Mouse (Mus musculus): ENCODE measurements around the gene Iqcf3.
A peak's percentile ranks its signal among the peaks of the same experiment; 100 is the strongest.
"Not testable (repeated sequence)": the region's sequence is repeated elsewhere in the genome, so short reads cannot be mapped to it uniquely, and the experiment has no call there.

Iqcf3 gene

GRCm38 (mm10) chr9:106501846-106502245 lies 59.6 kb downstream of the Iqcf3 start:
- DNase-seq: no peak

GRCm38 (mm10) chr9:106499667-106500066 lies 61.8 kb downstream of the Iqcf3 start, which contains the start of gene Iqcf1:
Gene Iqcf1, plus strand, starts transcription at chr9:106499967.
- DNase-seq: no peak

DNA sequence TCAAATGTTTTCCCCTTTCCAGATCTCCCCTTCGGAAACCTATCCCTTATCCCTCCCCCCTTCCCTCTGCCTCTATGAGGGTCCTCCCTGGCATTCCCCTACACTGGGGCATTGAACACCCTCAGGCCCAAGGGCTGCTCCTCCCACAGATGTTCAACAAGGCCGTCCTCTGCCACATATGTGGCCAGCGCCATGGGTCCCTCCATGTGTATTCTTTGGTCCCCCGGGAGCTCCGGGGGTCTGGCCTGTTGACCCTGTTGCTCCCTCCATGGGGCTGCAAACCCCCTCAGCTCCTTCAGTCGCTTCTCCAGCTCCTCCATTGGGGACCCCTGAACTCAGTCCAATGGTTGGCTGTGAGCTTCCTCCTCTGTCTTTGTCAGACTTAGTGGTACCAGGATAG lies 73.8 kb downstream of the Iqcf3 start:
- DNase-seq: not testable (repeated sequence)

GRCm38 (mm10) chr9:106485076-106485475 lies 76.4 kb downstream of the Iqcf3 start:
- no peak for DNase-seq

DNA sequence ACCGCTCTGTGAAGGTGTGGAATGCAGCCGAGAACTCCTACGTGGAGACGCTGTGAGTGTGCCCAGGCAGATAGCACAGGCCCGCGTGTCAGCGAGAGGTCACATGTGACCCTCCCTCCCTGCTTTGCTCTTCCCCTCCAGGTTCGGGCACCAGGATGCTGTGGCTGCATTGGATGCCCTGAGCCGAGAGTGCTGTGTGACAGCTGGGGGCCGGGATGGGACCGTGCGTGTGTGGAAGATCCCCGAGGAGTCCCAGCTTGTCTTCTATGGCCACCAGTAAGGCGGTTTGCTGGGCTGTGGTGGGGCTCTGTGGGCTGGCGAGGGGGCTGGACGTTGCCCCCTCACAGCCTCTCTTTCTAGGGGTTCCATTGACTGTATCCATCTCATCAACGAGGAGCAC lies 77.8 kb downstream of the Iqcf3 start:
- DNase-seq: no peak

- no peak for DNase-seq
Measured at GRCm38 (mm10) chr9:106483136-106483535, 78.3 kb downstream of the Iqcf3 start.

DNA sequence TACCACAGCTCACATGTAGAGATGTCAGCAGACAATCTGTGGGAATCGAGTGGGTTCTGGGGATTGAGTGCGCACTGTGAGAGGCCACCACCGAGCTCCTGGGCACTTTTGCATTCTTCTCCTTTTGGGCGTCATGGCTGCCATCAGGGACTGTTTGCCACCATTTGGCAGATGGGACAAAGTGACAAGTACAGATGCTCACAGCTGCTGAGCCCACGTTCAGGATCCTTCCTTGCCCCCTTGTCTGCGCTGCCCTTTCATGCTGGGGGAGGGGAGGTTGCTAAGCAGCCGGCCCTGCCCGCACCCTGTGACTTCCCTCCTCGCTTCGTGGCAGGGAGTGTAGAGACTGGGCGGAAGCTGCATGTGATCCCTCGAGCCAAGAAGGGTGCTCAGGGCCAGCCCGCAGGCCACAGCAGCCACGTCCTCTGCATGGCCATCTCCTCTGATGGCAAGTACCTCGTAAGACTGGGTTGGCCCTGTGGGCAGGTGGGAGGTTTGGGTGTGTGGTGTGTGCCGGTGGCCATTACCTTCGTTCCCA lies 78.8 kb downstream of the Iqcf3 start:
- DNase-seq: no peak

DNA sequence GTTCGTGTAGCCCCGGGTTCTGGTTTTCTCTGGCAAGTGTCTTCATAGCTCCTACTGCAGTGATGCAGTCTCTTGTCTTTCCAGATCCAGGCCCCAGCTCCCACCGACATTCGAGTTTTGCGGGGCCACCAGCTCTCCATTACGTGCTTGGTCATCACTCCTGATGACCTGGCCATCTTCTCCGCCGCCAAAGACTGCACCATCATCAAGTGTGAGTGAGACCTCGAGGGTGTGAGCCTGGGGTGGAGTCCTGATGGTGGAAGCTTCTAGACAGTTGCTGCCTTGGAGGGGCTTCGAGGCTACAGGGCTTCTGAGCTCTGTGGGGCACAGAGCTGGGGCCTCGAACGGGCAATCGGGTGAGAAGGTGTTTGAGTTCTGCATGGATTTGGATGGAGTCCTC lies 79.8 kb downstream of the Iqcf3 start:
- no peak for DNase-seq

- no peak for DNase-seq
Measured at GRCm38 (mm10) chr9:106481075-106481474, 80.4 kb downstream of the Iqcf3 start.

DNA sequence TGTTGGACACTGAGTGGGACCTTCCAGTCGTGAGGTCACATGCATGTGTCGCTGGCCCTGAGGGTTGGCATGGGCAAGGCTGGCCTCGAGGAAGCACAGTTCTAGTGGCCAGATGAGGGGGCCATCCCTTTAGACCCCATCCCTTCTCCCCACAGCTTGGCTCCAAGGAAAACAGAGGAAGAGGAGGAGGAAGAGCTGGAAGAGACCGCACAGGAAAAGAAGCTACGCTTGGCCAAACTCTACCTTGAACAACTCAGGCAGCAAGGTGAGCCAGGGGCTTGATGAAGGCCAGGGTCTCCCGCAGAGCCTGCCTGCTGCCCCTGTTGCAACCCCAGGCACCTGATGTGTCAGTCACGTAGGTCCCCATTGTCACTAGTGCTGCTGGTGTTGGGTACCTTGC lies 80.9 kb downstream of the Iqcf3 start:
- DNase-seq: no peak

- DNase-seq: peak; percentile 7
Measured at GRCm38 (mm10) chr9:106478101-106478500, 83.3 kb downstream of the Iqcf3 start.

DNA sequence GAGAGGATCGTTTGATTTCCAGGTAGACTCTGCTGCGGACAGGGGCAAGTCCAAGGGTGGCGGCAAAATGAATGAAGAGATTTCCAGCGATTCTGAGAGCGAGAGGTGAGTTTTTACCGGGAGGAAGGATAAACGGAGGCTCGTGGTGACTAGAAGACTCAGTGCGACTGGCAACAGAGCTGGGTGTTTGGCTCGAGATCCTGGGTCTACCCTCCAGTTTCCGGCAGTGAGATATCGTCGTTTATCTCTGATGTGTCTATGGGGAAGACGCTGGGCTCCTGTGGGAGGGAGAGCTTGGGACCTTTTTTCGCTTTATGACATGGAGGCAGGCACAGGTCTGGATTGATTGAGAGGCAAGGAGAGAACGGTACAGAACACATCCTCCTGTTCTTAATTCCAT lies 83.8 kb downstream of the Iqcf3 start:
- DNase-seq: no peak

GRCm38 (mm10) chr9:106476924-106477484 lies 84.4 kb downstream of the Iqcf3 start, which contains the start of gene Parp3:
Gene Parp3, minus strand, starts transcription at chr9:106476949.
- DNase-seq: peak; percentile 99

DNA sequence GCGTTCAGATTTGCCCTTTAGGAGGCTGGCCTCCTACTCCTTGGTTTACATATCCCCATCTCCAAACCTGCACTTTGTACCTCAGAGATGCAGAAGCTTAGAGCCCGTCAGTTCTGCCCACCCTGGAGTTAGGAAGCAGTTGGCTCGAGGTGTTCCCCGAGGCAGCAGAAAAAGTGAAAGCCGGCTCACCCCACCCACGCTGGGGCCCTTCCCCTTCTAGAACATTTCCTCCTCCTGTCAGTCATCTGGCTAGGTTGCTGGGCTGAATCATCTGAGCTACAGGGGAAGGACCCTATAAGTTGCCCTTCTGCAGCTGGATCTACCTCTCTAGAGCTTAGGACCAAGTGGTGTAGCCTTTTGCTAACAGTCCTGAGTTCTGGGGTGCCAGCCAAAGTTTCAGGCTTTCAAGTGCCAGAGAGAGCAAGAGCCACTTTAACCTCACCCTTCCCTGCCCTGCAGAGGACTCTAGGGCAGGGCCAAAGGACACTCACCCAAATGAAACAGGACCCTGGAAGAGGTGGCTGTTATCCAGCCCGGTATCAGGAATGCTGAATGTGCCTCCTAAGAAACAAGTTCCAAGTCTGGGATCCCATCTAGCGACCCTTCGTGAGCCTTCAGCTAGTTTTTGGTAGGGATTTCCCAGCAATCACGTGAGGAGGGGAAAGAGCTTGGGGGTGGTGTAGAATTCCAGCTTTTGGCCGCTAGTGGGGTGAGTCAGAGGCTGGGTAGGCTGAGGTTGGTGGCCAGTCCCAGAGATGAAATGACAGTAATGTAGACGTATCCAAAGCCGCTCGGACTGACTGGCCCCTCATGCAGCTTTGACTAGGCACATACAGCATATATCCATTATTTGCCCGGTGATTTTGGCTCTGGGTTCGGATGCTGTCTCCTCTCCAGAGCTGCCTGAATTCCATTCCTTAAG lies 85.2 kb downstream of the Iqcf3 start:
- peak; percentile 52 for DNase-seq

DNA sequence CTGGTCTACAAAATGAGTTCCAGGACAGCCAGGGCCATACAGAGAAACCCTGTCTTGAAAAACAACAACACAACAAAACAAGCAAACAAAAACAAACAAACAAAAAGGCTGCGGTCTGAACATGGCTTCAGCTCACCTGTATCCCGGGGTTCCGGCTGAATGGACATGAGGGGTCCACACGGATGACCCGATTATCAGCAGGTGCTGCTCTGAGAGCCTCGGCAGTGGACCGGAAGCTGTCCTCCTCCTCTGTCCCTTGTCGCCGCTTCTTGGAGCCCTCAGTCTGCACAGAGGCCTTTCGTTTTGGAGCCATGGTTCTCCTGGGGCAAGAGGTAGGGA lies 85.8 kb downstream of the Iqcf3 start, which contains the start of gene Rrp9:
Gene Rrp9, plus strand, starts transcription at position 301 of the 339 bp plus-strand sequence.
- DNase-seq: no peak

- DNase-seq: peak; percentile 40
Measured at GRCm38 (mm10) chr9:106475046-106475445, 86.4 kb downstream of the Iqcf3 start.

- DNase-seq: peak; percentile 79
Measured at GRCm38 (mm10) chr9:106474456-106474855, 87.0 kb downstream of the Iqcf3 start.

- DNase-seq: peak; percentile 38
Measured at GRCm38 (mm10) chr9:106473753-106474105, 87.7 kb downstream of the Iqcf3 start.

GRCm38 (mm10) chr9:106473081-106473752 lies 88.2 kb downstream of the Iqcf3 start:
- peak; percentile 39 for DNase-seq

- DNase-seq: peak; percentile 29
Measured at GRCm38 (mm10) chr9:106472321-106472720, 89.1 kb downstream of the Iqcf3 start.

- peak; percentile 28 for DNase-seq
Measured at GRCm38 (mm10) chr9:106471892-106472291, 89.5 kb downstream of the Iqcf3 start.

DNA sequence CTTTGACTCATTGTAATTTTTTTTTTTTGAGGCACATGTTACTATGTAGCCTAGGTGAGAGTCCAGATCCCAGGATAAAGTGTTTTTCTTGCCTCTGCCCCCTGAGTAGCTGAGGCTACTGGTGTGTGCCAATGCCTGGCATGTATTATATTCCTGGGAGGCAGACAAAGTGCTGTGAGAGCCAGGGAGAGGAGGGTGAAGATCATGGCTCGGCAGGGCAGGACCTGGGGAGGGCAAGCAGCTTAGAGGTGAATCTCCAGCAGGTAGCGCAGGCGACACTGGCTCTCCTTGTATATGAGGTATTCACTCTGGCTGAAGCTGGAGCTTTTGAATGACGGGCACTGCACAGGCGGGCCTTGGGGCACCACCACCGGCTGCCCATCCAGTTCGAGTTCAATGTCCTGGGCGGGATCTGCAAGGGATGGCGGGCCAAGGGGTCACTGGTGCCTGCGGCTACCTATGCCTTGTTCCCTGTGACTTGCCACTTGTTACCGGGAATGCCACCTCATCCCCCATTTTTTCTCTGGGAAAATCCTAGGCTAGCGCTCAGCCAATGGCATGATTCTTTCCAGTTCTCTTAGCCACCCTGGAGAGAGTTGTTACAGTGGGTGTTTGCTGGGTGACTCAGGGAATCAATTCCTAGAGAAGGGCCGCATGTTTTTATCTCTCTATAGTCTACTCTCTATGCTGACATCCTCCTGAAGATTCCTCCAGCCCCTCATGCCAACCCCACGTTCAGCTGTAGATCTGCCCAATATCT lies 90.3 kb downstream of the Iqcf3 start:
- DNase-seq: peak; percentile 19

DNA sequence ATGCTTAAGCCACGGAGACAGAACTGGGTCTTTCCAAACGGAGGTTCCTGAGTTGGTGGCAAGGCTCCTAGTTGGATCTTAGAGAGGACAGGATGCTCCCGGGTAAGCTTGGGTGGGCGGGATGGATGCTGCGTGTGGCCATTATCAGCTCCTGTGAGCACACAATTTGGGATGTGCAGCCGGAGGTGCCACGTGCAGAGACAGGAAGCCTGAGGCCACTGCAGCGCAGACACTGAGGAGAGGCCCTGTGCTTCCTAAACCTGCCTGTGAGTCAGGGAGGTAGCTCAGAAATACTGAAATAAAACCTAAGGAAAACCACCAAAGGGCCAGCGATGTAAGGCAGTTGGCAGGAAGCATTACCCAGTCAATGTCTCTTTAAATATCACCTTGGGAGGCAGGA lies 91.7 kb downstream of the Iqcf3 start:
- DNase-seq: peak; percentile 3
